Comparison of ENCODE assay signal across 19 mouse cellular contexts in genomic region chr7:133024694-133025093, GRCm38 (mm10).
DNase-seq lines count a peak whose midpoint lies in the region; ATAC-seq and TF ChIP-seq lines count a peak whose summit lies in the region.
"Had no signal": no experiment of that assay in that cellular context is flagged by ENCODE, and none has a peak within 500 bp of the region (broad histone marks: within the 10 kb centered on the region; RNA-seq: fewer than 3 reads in every experiment).

No protein-coding gene starts in this region.

- H3K9me3 ChIP-seq in kidney, postnatal 0 days (replicated peaks; ENCODE audit: low read length): no peaks in the 10 kb centered on the region
- no peaks in the 10 kb centered on the region for H3K9me3 ChIP-seq in embryonic facial prominence, embryonic 10.5 days
- H3K9me3 ChIP-seq in embryonic facial prominence, embryonic 14.5 days (ENCODE audit: control insufficient read depth, low read length): no peaks in the 10 kb centered on the region
- H3K9me3 ChIP-seq in stomach, embryonic 14.5 days (ENCODE audit: control insufficient read depth, low read depth, low read length): no peaks in the 10 kb centered on the region
- H3K9me3 ChIP-seq in hindbrain, embryonic 12.5 days (replicated peaks): no peaks in the 10 kb centered on the region
- H3K9me3 ChIP-seq: liver, embryonic 15.5 days; neural tube, embryonic 13.5 days had no signal

- H3K27ac ChIP-seq in kidney, postnatal 0 days: peak overlapping the region; percentile 34; the same call in 1 of the 2 replicates
- no peak overlapping the region; the same call in 1 of the 2 replicates for H3K27ac ChIP-seq in embryonic facial prominence, embryonic 10.5 days (replicated peaks)
- H3K27ac ChIP-seq in embryonic facial prominence, embryonic 14.5 days (replicated peaks; ENCODE audit: low read depth, low read length): peak overlapping the region; percentile 78
- H3K27ac ChIP-seq in stomach, embryonic 14.5 days (ENCODE audit: low read length): no peak overlapping the region
- no peak overlapping the region for H3K27ac ChIP-seq in hindbrain, embryonic 12.5 days
- H3K27ac ChIP-seq: gastrocnemius, adult 2 months; liver, embryonic 15.5 days; neural tube, embryonic 13.5 days had no signal

- H3K27me3 ChIP-seq in kidney, postnatal 0 days (ENCODE audit: insufficient read depth, low read length): no peaks in the 10 kb centered on the region
- no peaks in the 10 kb centered on the region for H3K27me3 ChIP-seq in embryonic facial prominence, embryonic 10.5 days (replicated peaks; ENCODE audit: low read depth, poor library complexity, severe bottlenecking)
- no peaks in the 10 kb centered on the region for H3K27me3 ChIP-seq in embryonic facial prominence, embryonic 14.5 days (replicated peaks; ENCODE audit: control insufficient read depth, insufficient read depth, low read length)
- no peaks in the 10 kb centered on the region for H3K27me3 ChIP-seq in stomach, embryonic 14.5 days (ENCODE audit: control insufficient read depth, insufficient read depth, low read length)
- H3K27me3 ChIP-seq in hindbrain, embryonic 12.5 days: no peaks in the 10 kb centered on the region
- H3K27me3 ChIP-seq: liver, embryonic 15.5 days; neural tube, embryonic 13.5 days had no signal

- WGBS in kidney, postnatal 0 days: 58% methylated on average over 1 of the region's 1 CpGs
- WGBS in embryonic facial prominence, embryonic 10.5 days: 35% methylated on average over 1 of the region's 1 CpGs
- WGBS in embryonic facial prominence, embryonic 14.5 days: 22% methylated on average over 1 of the region's 1 CpGs
- WGBS in stomach, embryonic 14.5 days: 22% methylated on average over 1 of the region's 1 CpGs
- 83% methylated on average over 1 of the region's 1 CpGs for WGBS in hindbrain, embryonic 12.5 days

- no peak for TF ChIP-seq CTCF in kidney, postnatal 0 days (IDR thresholded peaks at IDR 0.05; ENCODE audit: low read depth)

- DNase-seq in kidney, postnatal 0 days (ENCODE audit: low spot score): peak; percentile 46
- DNase-seq in kidney, postnatal 36 days: no peak
- DNase-seq in embryonic facial prominence, embryonic 10.5 days (ENCODE audit: low spot score): peak; percentile 70
- DNase-seq in embryonic facial prominence, embryonic 14.5 days (ENCODE audit: low spot score): peak; percentile 84
- no peak for DNase-seq in cerebellum, adult 9-10 months
- DNase-seq: cerebellum, postnatal 10 days; gastrocnemius, adult 2 months; kidney, adult 18-20 months; layer of hippocampus, postnatal 36 days; left cerebral cortex, postnatal 4 days; right cerebral cortex, postnatal 4 days; thymus, postnatal 14 days had no signal

- no peak overlapping the region for H3K9ac ChIP-seq in kidney, postnatal 0 days (ENCODE audit: low read depth, low read length)
- H3K9ac ChIP-seq in embryonic facial prominence, embryonic 14.5 days (ENCODE audit: low read depth, low read length): no peak overlapping the region
- H3K9ac ChIP-seq in stomach, embryonic 14.5 days (replicated peaks; ENCODE audit: low read depth, low read length): no peak overlapping the region
- H3K9ac ChIP-seq in hindbrain, embryonic 12.5 days: no peak overlapping the region
- H3K9ac ChIP-seq: liver, embryonic 15.5 days; neural tube, embryonic 13.5 days had no signal

- no peak overlapping the region for H3K4me3 ChIP-seq in kidney, postnatal 0 days (replicated peaks; ENCODE audit: low read depth, low read length)
- H3K4me3 ChIP-seq in embryonic facial prominence, embryonic 10.5 days: no peak overlapping the region
- no peak overlapping the region for H3K4me3 ChIP-seq in embryonic facial prominence, embryonic 14.5 days (ENCODE audit: low read depth, low read length)
- no peak overlapping the region for H3K4me3 ChIP-seq in stomach, embryonic 14.5 days (ENCODE audit: low read depth, low read length)
- no peak overlapping the region for H3K4me3 ChIP-seq in hindbrain, embryonic 12.5 days
- H3K4me3 ChIP-seq: erythroblast, embryonic 14.5 days; gastrocnemius, adult 2 months; liver, embryonic 15.5 days; neural tube, embryonic 13.5 days had no signal

- H3K4me1 ChIP-seq in kidney, postnatal 0 days (replicated peaks; ENCODE audit: insufficient read depth, low read length): peaks cover 7% of the 10 kb centered on the region
- peaks cover 73% of the 10 kb centered on the region for H3K4me1 ChIP-seq in embryonic facial prominence, embryonic 10.5 days
- H3K4me1 ChIP-seq in embryonic facial prominence, embryonic 14.5 days (ENCODE audit: control insufficient read depth, insufficient read depth, low read length): peaks cover 41% of the 10 kb centered on the region
- peaks cover 15% of the 10 kb centered on the region for H3K4me1 ChIP-seq in stomach, embryonic 14.5 days (ENCODE audit: control insufficient read depth, insufficient read depth, low read length)
- peaks cover 19% of the 10 kb centered on the region for H3K4me1 ChIP-seq in hindbrain, embryonic 12.5 days

- ATAC-seq in kidney, postnatal 0 days (replicated peaks; ENCODE audit: low FRiP score, low read depth): no peak
- ATAC-seq in embryonic facial prominence, embryonic 14.5 days (ENCODE audit: low read depth): peak; percentile 50; the same call in 1 of the 2 replicates
- ATAC-seq in stomach, embryonic 14.5 days (ENCODE audit: insufficient number of reproducible peaks, insufficient read depth, low FRiP score, low read depth): peak; percentile 10; the same call in 1 of the 2 replicates
- no peak for ATAC-seq in hindbrain, embryonic 12.5 days (ENCODE audit: low FRiP score)
- ATAC-seq: forebrain, embryonic 16.5 days; hindbrain, embryonic 16.5 days had no signal

- no peak overlapping the region for H3K4me2 ChIP-seq in kidney, postnatal 0 days (ENCODE audit: low read length)
- H3K4me2 ChIP-seq in embryonic facial prominence, embryonic 14.5 days (ENCODE audit: low read depth, low read length): no peak overlapping the region
- no peak overlapping the region for H3K4me2 ChIP-seq in stomach, embryonic 14.5 days (replicated peaks; ENCODE audit: low read depth, low read length)
- no peak overlapping the region for H3K4me2 ChIP-seq in hindbrain, embryonic 12.5 days (replicated peaks)
- H3K4me2 ChIP-seq: liver, embryonic 15.5 days; neural tube, embryonic 13.5 days had no signal

- H3K36me3 ChIP-seq in kidney, postnatal 0 days (ENCODE audit: insufficient read depth, low read length): no peaks in the 10 kb centered on the region
- peaks cover 40% of the 10 kb centered on the region for H3K36me3 ChIP-seq in embryonic facial prominence, embryonic 10.5 days (replicated peaks)
- H3K36me3 ChIP-seq in embryonic facial prominence, embryonic 14.5 days (ENCODE audit: control insufficient read depth, insufficient read depth, low read length): no peaks in the 10 kb centered on the region
- H3K36me3 ChIP-seq in stomach, embryonic 14.5 days (ENCODE audit: control insufficient read depth, insufficient read depth, low read length): no peaks in the 10 kb centered on the region
- no peaks in the 10 kb centered on the region for H3K36me3 ChIP-seq in hindbrain, embryonic 12.5 days
- H3K36me3 ChIP-seq: liver, embryonic 15.5 days; neural tube, embryonic 13.5 days had no signal

Comparison
In these comparisons a context has a peak if more than half of its experiments do, and no peak if none do; other contexts are left out.
1. DNase-seq: peak in kidney, postnatal 0 days (single experiment), embryonic facial prominence, embryonic 10.5 days (single experiment) and embryonic facial prominence, embryonic 14.5 days (single experiment); none in kidney, postnatal 36 days (0 of 2) and cerebellum, adult 9-10 months (single experiment).
2. H3K27ac ChIP-seq: peak in kidney, postnatal 0 days (single experiment) and embryonic facial prominence, embryonic 14.5 days (single experiment); none in embryonic facial prominence, embryonic 10.5 days (single experiment), stomach, embryonic 14.5 days (single experiment) and hindbrain, embryonic 12.5 days (single experiment).
3. ATAC-seq: peak in embryonic facial prominence, embryonic 14.5 days (single experiment) and stomach, embryonic 14.5 days (single experiment); none in kidney, postnatal 0 days (single experiment) and hindbrain, embryonic 12.5 days (single experiment).